Mouse (Mus musculus): ENCODE measurements around the gene Pkn2. TPM values are rescaled to one million over a fixed set of nuclear protein-coding genes. Genes with fewer than 3 reads are reported as not detected.

Gene Pkn2
- 61.6 to 77.0 TPM (median 69.7 TPM) in 4 replicates for total RNA-seq (2023; ENCODE audit: inconsistent age)

GRCm38 (mm10) chr3:142881872-142882623, at the start of gene Pkn2:
Gene Pkn2 (minus strand): TSS chr3:142882004.

GRCm38 (mm10) chr3:142764995-142765777, 116.6 kb downstream of the Pkn2 start, which contains the start of gene Gtf2b:
Gene Gtf2b (plus strand): TSS chr3:142765045.

Other genes with a start within 250 kb of the Pkn2 start
- 3.8 to 5.7 TPM (median 4.6 TPM) in 4 replicates for gene Kyat3, start 181.0 kb downstream of the Pkn2 start, total RNA-seq (2023; ENCODE audit: inconsistent age)
- gene Gtf2b, start 117.0 kb downstream of the Pkn2 start, total RNA-seq (2023; ENCODE audit: inconsistent age), result 92.1 to 113 TPM (median 102 TPM) in 4 replicates

All from B cell, adult (primary cell).